21 mouse cellular contexts compared by ENCODE assay signal in genomic region chr2:102812756-102813155, GRCm38 (mm10).
DNase-seq lines count a peak whose midpoint lies in the region; ATAC-seq and TF ChIP-seq lines count a peak whose summit lies in the region.
"Had no signal": no experiment of that assay in that cellular context is flagged by ENCODE, and none has a peak within 500 bp of the region (broad histone marks: within the 10 kb centered on the region; RNA-seq: fewer than 3 reads in every experiment).

No protein-coding gene starts in this region.

- H3K27me3 ChIP-seq in forebrain, embryonic 12.5 days = no peaks in the 10 kb centered on the region
- H3K27me3 ChIP-seq: embryonic facial prominence, embryonic 12.5 days; forebrain, embryonic 15.5 days; hindbrain, embryonic 12.5 days had no signal

- no peak overlapping the region for H3K9ac ChIP-seq in forebrain, embryonic 12.5 days
- H3K9ac ChIP-seq: embryonic facial prominence, embryonic 12.5 days; forebrain, embryonic 15.5 days; hindbrain, embryonic 12.5 days; liver, embryonic 14.5 days had no signal

- peaks cover 1% of the 10 kb centered on the region for H3K4me1 ChIP-seq in bone marrow, adult 2 months (ENCODE audit: control insufficient read depth, insufficient read depth, low read length)
- no peaks in the 10 kb centered on the region for H3K4me1 ChIP-seq in forebrain, embryonic 12.5 days
- H3K4me1 ChIP-seq: embryonic facial prominence, embryonic 12.5 days; forebrain, embryonic 15.5 days; hindbrain, embryonic 12.5 days had no signal

- H3K36me3 ChIP-seq in forebrain, embryonic 12.5 days (replicated peaks) = no peaks in the 10 kb centered on the region
- H3K36me3 ChIP-seq: embryonic facial prominence, embryonic 12.5 days; forebrain, embryonic 15.5 days; hindbrain, embryonic 12.5 days had no signal

- H3K27ac ChIP-seq in bone marrow, adult 2 months (ENCODE audit: control insufficient read depth, insufficient read depth, low read depth, low read length, poor library complexity) = peak overlapping the region; percentile 41; the same call in 1 of the 2 replicates
- no peak overlapping the region for H3K27ac ChIP-seq in forebrain, embryonic 12.5 days
- H3K27ac ChIP-seq: embryonic facial prominence, embryonic 12.5 days; forebrain, embryonic 15.5 days; heart, adult 2 months; hindbrain, embryonic 12.5 days; layer of hippocampus, adult 2 months; liver, embryonic 14.5 days had no signal

- no peak overlapping the region for H3K4me3 ChIP-seq in bone marrow, adult 2 months (replicated peaks; ENCODE audit: control insufficient read depth, low read depth, low read length)
- no peak overlapping the region for H3K4me3 ChIP-seq in forebrain, embryonic 12.5 days (replicated peaks)
- H3K4me3 ChIP-seq: embryonic facial prominence, embryonic 12.5 days; forebrain, embryonic 15.5 days; heart, adult 2 months; hindbrain, embryonic 12.5 days; layer of hippocampus, adult 2 months; myocyte had no signal

- TF ChIP-seq CTCF in bone marrow, adult 2 months (IDR thresholded peaks at IDR 0.05; ENCODE audit: control insufficient read depth, insufficient read depth, low read length) = no peak

- 16% methylated on average over 4 of the region's 4 CpGs for WGBS in bone marrow, adult 2 months
- WGBS in forebrain, embryonic 12.5 days = 74% methylated on average over 4 of the region's 4 CpGs

- H3K4me2 ChIP-seq in forebrain, embryonic 12.5 days = no peak overlapping the region
- H3K4me2 ChIP-seq: embryonic facial prominence, embryonic 12.5 days; forebrain, embryonic 15.5 days; hindbrain, embryonic 12.5 days; midbrain, embryonic 11.5 days had no signal

- H3K9me3 ChIP-seq in forebrain, embryonic 12.5 days = no peaks in the 10 kb centered on the region
- H3K9me3 ChIP-seq: embryonic facial prominence, embryonic 12.5 days; forebrain, embryonic 15.5 days; hindbrain, embryonic 12.5 days had no signal

- no peak for TF ChIP-seq POLR2A in bone marrow, adult 2 months (IDR thresholded peaks at IDR 0.05; ENCODE audit: borderline replicate concordance, control insufficient read depth, low read depth, low read length)

- peak; percentile 58 for ATAC-seq in megakaryocyte, adult 5-6 weeks (ENCODE audit: poor library complexity, severe bottlenecking)
- no peak for ATAC-seq in forebrain, embryonic 12.5 days (ENCODE audit: low FRiP score)
- ATAC-seq: forebrain, embryonic 15.5 days had no signal

- peak; percentile 66 to 72 for DNase-seq in spleen, postnatal 36 days (ENCODE audit: low spot score in 2 of 2)
- no peak for DNase-seq in spleen, postnatal 4 days (ENCODE audit: low spot score in 2 of 2)
- DNase-seq in gastrocnemius, postnatal 25 days = no peak
- no peak for DNase-seq in heart, adult 18-20 months
- DNase-seq: cerebellum, adult 8-10 months; heart, adult 2 months; kidney, adult 8-10 months; kidney, postnatal 14 days; layer of hippocampus, postnatal 36 days; right cerebral cortex, postnatal 25 days; thymus, postnatal 36 days had no signal

Comparison
In these comparisons a context has a peak if more than half of its experiments do, and no peak if none do; other contexts are left out.
1. DNase-seq: peak in spleen, postnatal 36 days (2 of 2); none in spleen, postnatal 4 days (0 of 2), gastrocnemius, postnatal 25 days (single experiment) and heart, adult 18-20 months (0 of 2).